Mouse (Mus musculus) frontal cortex, postnatal 25 days (tissue): ENCODE results near the gene Ssxb2.
"Not testable (repeated sequence)": the region's sequence is repeated elsewhere in the genome, so short reads cannot be mapped to it uniquely, and the experiment has no call there.

Experiments used
- DNase-seq, 2 experiments: peaks; one replicate each; pipeline ENCODE4 v3.0.0; 2022; ENCODE audit warnings: low spot score in 2 of 2

Gene Ssxb2

DNA sequence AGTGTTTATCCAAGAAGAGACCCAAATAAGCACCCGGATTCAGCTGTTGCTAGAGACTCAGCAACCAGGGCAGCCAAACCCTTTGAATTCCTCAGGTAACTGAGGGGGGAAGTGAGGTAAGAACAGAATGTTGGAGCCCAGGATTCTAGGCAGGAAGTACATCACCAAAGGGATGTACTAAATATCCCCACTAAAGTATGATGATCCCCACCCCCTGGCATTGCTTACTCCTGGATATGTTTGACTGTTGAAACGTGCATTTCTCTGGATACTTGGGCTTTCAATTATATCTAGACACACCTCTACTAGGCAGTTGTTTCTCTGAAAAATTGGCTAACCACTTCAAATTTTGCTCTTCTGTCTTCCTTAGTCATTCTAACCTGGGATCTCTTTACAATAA, at the start of gene Ssxb2:
TSS of gene Ssxb2 (minus strand) at position 101 of the 400 bp plus-strand sequence.
- not testable (repeated sequence) for DNase-seq

- not testable (repeated sequence) for DNase-seq
These were observed 48.5 kb downstream of the Ssxb2 start, which contains the start of gene Ssxb1 for GRCm38 (mm10) chrX:8413005-8413404. Ssxb1 (plus strand) TSS chrX:8413305.
